Mouse (Mus musculus) ES-E14 (cell line): Measurements from ENCODE around the gene Pcmt1.

ENCODE experiments used
- CHD2 ChIP-seq: IDR thresholded peaks from 2 replicates; pipeline ENCODE4 v1.6.1; 2014; ENCODE audit warnings: mild to moderate bottlenecking, low read depth, low read length, inconsistent platforms
- HCFC1 ChIP-seq: IDR thresholded peaks from 2 replicates; pipeline ENCODE4 v1.6.1; 2012; ENCODE audit warnings: low read length, inconsistent platforms, borderline replicate concordance; ENCODE audit not compliant: insufficient read depth
- MAFK ChIP-seq: IDR thresholded peaks from 2 replicates; pipeline ENCODE4 v1.6.1; 2014; ENCODE audit warnings: mild to moderate bottlenecking, low read depth, low read length, inconsistent platforms; ENCODE audit not compliant: insufficient read depth
- ZC3H11A ChIP-seq: IDR thresholded peaks from 2 replicates; pipeline ENCODE4 v1.6.1; 2012; ENCODE audit warnings: low read depth, mild to moderate bottlenecking, inconsistent platforms, low read length, borderline replicate concordance
- ZNF384 ChIP-seq: IDR thresholded peaks from 2 replicates; pipeline ENCODE4 v1.6.1; 2012; ENCODE audit warnings: low read depth, low read length, inconsistent platforms

- no peak for TF ChIP-seq HCFC1
- TF ChIP-seq CHD2: no peak
- no peak for TF ChIP-seq ZNF384
- no peak for TF ChIP-seq ZC3H11A
- no peak for TF ChIP-seq MAFK
These were observed 1.3 kb upstream of the Pcmt1 start for GRCm38 (mm10) chr10:7682249-7682648.
